Mouse (Mus musculus): ENCODE measurements around the gene Dennd2c. TPM values are rescaled to one million over a fixed set of nuclear protein-coding genes. Genes with fewer than 3 reads are reported as not detected.
"Not testable (repeated sequence)": the region's sequence is repeated elsewhere in the genome, so short reads cannot be mapped to it uniquely, and the experiment has no call there.

The Dennd2c gene
- polyA plus RNA-seq, 1 experiment = 0.34 TPM

- no peaks in the 10 kb centered on the region for H3K27me3 ChIP-seq (ENCODE audit: control insufficient read depth, insufficient read depth, low read length)
- no peak for DNase-seq
- no peak overlapping the region for H3K4me3 ChIP-seq (replicated peaks; ENCODE audit: insufficient read depth, low read depth, low read length)
- TF ChIP-seq POLR2A (IDR thresholded peaks at IDR 0.05; ENCODE audit: borderline replicate concordance, insufficient read depth, low read length) = no peak
- TF ChIP-seq CTCF (IDR thresholded peaks at IDR 0.05; ENCODE audit: borderline replicate concordance, insufficient read depth, low read depth, low read length) = no peak
- H3K27ac ChIP-seq (ENCODE audit: insufficient read depth, low read length) = no peak overlapping the region
- 82% methylated on average over 4 of the region's 4 CpGs for WGBS
- no peaks in the 10 kb centered on the region for H3K4me1 ChIP-seq (ENCODE audit: control insufficient read depth, insufficient read depth, low read length)
Measured at GRCm38 (mm10) chr3:103136414-103137077, 34.1 kb downstream of the Dennd2c start.

GRCm38 (mm10) chr3:103139047-103139446 is 36.6 kb downstream of the Dennd2c start:
- WGBS = 72% methylated on average over 8 of the region's 8 CpGs
- TF ChIP-seq POLR2A (IDR thresholded peaks at IDR 0.05; ENCODE audit: borderline replicate concordance, insufficient read depth, low read length) (no peak), CTCF (IDR thresholded peaks at IDR 0.05; ENCODE audit: borderline replicate concordance, insufficient read depth, low read depth, low read length) (no peak)
- DNase-seq = no peak
- Histone ChIP-seq H3K27ac (ENCODE audit: insufficient read depth, low read length) (no peak overlapping the region), H3K4me1 (ENCODE audit: control insufficient read depth, insufficient read depth, low read length) (no peaks in the 10 kb centered on the region), H3K4me3 (replicated peaks; ENCODE audit: insufficient read depth, low read depth, low read length) (no peak overlapping the region), H3K27me3 (ENCODE audit: control insufficient read depth, insufficient read depth, low read length) (no peaks in the 10 kb centered on the region)

GRCm38 (mm10) chr3:103140095-103140838 is 37.9 kb downstream of the Dennd2c start:
- not testable (repeated sequence) for H3K4me3 ChIP-seq (replicated peaks; ENCODE audit: insufficient read depth, low read depth, low read length); H3K27me3 ChIP-seq (ENCODE audit: control insufficient read depth, insufficient read depth, low read length); H3K4me1 ChIP-seq (ENCODE audit: control insufficient read depth, insufficient read depth, low read length); DNase-seq; H3K27ac ChIP-seq (ENCODE audit: insufficient read depth, low read length)
- WGBS = 68% methylated on average over 11 of the region's 11 CpGs

GRCm38 (mm10) chr3:103141287-103141686 is 38.9 kb downstream of the Dennd2c start:
- no peaks in the 10 kb centered on the region for H3K27me3 ChIP-seq (ENCODE audit: control insufficient read depth, insufficient read depth, low read length)
- no peak overlapping the region for H3K4me3 ChIP-seq (replicated peaks; ENCODE audit: insufficient read depth, low read depth, low read length)
- WGBS = 34% methylated on average over 11 of the region's 11 CpGs
- H3K27ac ChIP-seq (ENCODE audit: insufficient read depth, low read length) = no peak overlapping the region
- peak; percentile 17 to 29 for DNase-seq
- TF ChIP-seq CTCF (IDR thresholded peaks at IDR 0.05; ENCODE audit: borderline replicate concordance, insufficient read depth, low read depth, low read length) (no peak), POLR2A (IDR thresholded peaks at IDR 0.05; ENCODE audit: borderline replicate concordance, insufficient read depth, low read length) (no peak)
- H3K4me1 ChIP-seq (ENCODE audit: control insufficient read depth, insufficient read depth, low read length) = peaks cover 3% of the 10 kb centered on the region; the same call in 1 of the 2 replicates

GRCm38 (mm10) chr3:103142366-103142765 is 40.0 kb downstream of the Dennd2c start:
- Histone ChIP-seq H3K4me3 (replicated peaks; ENCODE audit: insufficient read depth, low read depth, low read length) (no peak overlapping the region), H3K27ac (ENCODE audit: insufficient read depth, low read length) (no peak overlapping the region), H3K27me3 (ENCODE audit: control insufficient read depth, insufficient read depth, low read length) (no peaks in the 10 kb centered on the region), H3K4me1 (ENCODE audit: control insufficient read depth, insufficient read depth, low read length) (peaks cover 7% of the 10 kb centered on the region; the same call in 1 of the 2 replicates)
- DNase-seq = no peak
- TF ChIP-seq CTCF (IDR thresholded peaks at IDR 0.05; ENCODE audit: borderline replicate concordance, insufficient read depth, low read depth, low read length) (no peak), POLR2A (IDR thresholded peaks at IDR 0.05; ENCODE audit: borderline replicate concordance, insufficient read depth, low read length) (no peak)
- WGBS = 88% methylated on average over 10 of the region's 10 CpGs

- no peak for DNase-seq
- TF ChIP-seq POLR2A (IDR thresholded peaks at IDR 0.05; ENCODE audit: borderline replicate concordance, insufficient read depth, low read length) = no peak
- no peak for TF ChIP-seq CTCF (IDR thresholded peaks at IDR 0.05; ENCODE audit: borderline replicate concordance, insufficient read depth, low read depth, low read length)
- Histone ChIP-seq H3K27me3 (ENCODE audit: control insufficient read depth, insufficient read depth, low read length) (no peaks in the 10 kb centered on the region), H3K27ac (ENCODE audit: insufficient read depth, low read length) (no peak overlapping the region), H3K4me1 (ENCODE audit: control insufficient read depth, insufficient read depth, low read length) (peaks cover 7% of the 10 kb centered on the region; the same call in 1 of the 2 replicates), H3K4me3 (replicated peaks; ENCODE audit: insufficient read depth, low read depth, low read length) (no peak overlapping the region)
- WGBS = 91% methylated on average over 2 of the region's 2 CpGs
Measured at GRCm38 (mm10) chr3:103145336-103145735, 42.9 kb downstream of the Dennd2c start.

- no peak for DNase-seq
- WGBS = 77% methylated on average over 4 of the region's 4 CpGs
- Histone ChIP-seq H3K4me1 (ENCODE audit: control insufficient read depth, insufficient read depth, low read length) (peaks cover 7% of the 10 kb centered on the region; the same call in 1 of the 2 replicates), H3K27ac (ENCODE audit: insufficient read depth, low read length) (no peak overlapping the region), H3K27me3 (ENCODE audit: control insufficient read depth, insufficient read depth, low read length) (no peaks in the 10 kb centered on the region), H3K4me3 (replicated peaks; ENCODE audit: insufficient read depth, low read depth, low read length) (no peak overlapping the region)
- TF ChIP-seq CTCF (IDR thresholded peaks at IDR 0.05; ENCODE audit: borderline replicate concordance, insufficient read depth, low read depth, low read length) (no peak), POLR2A (IDR thresholded peaks at IDR 0.05; ENCODE audit: borderline replicate concordance, insufficient read depth, low read length) (no peak)
Measured at GRCm38 (mm10) chr3:103145791-103146190, 43.4 kb downstream of the Dennd2c start.

All from cerebellum, adult 2 months (tissue).